Mouse (Mus musculus): ENCODE measurements around the gene Ilf3.

The Ilf3 gene

GRCm38 (mm10) chr9:21405525-21405924, 37.9 kb downstream of the Ilf3 start:
- DNase-seq = no peak

GRCm38 (mm10) chr9:21407951-21408350, 40.3 kb downstream of the Ilf3 start:
- DNase-seq = no peak

GRCm38 (mm10) chr9:21408624-21409023, 41.0 kb downstream of the Ilf3 start:
- no peak for DNase-seq

GRCm38 (mm10) chr9:21409592-21410317, 42.1 kb downstream of the Ilf3 start:
- peak; percentile 69 to 85 for DNase-seq

GRCm38 (mm10) chr9:21411669-21412550, 44.2 kb downstream of the Ilf3 start, which contains the start of gene Qtrt1:
TSS of gene Qtrt1 (plus strand) at chr9:21411837.
- peak; percentile 76 to 77 for DNase-seq

- no peak for DNase-seq
Measured at GRCm38 (mm10) chr9:21417866-21418265, 50.2 kb downstream of the Ilf3 start.

- no peak for DNase-seq
Measured at GRCm38 (mm10) chr9:21419646-21420045, 52.0 kb downstream of the Ilf3 start.

- peak; percentile 94 to 97 for DNase-seq
Measured at GRCm38 (mm10) chr9:21424631-21425555, 57.2 kb downstream of the Ilf3 start, which contains the start of gene Dnm2. TSS of gene Dnm2 (plus strand) at chr9:21424908.

GRCm38 (mm10) chr9:21425556-21425945, 57.9 kb downstream of the Ilf3 start:
- DNase-seq = no peak

- DNase-seq = no peak
Measured at GRCm38 (mm10) chr9:21426013-21426412, 58.3 kb downstream of the Ilf3 start.

- DNase-seq = no peak
Measured at GRCm38 (mm10) chr9:21426525-21426924, 58.9 kb downstream of the Ilf3 start.

GRCm38 (mm10) chr9:21427773-21428172, 60.1 kb downstream of the Ilf3 start:
- no peak for DNase-seq

- DNase-seq = no peak
Measured at GRCm38 (mm10) chr9:21428178-21428577, 60.5 kb downstream of the Ilf3 start.

GRCm38 (mm10) chr9:21430724-21431123, 63.1 kb downstream of the Ilf3 start:
- DNase-seq = no peak

GRCm38 (mm10) chr9:21432066-21432465, 64.4 kb downstream of the Ilf3 start:
- no peak for DNase-seq

GRCm38 (mm10) chr9:21433766-21434165, 66.1 kb downstream of the Ilf3 start:
- DNase-seq = no peak

- no peak for DNase-seq
Measured at GRCm38 (mm10) chr9:21434410-21434809, 66.7 kb downstream of the Ilf3 start.

GRCm38 (mm10) chr9:21435777-21436635, 68.3 kb downstream of the Ilf3 start:
- DNase-seq = peak; percentile 41 to 67

GRCm38 (mm10) chr9:21437577-21437976, 69.9 kb downstream of the Ilf3 start:
- no peak for DNase-seq

GRCm38 (mm10) chr9:21438219-21438618, 70.5 kb downstream of the Ilf3 start:
- no peak for DNase-seq

GRCm38 (mm10) chr9:21439456-21439855, 71.8 kb downstream of the Ilf3 start:
- no peak for DNase-seq

GRCm38 (mm10) chr9:21439914-21440313, 72.2 kb downstream of the Ilf3 start:
- no peak for DNase-seq
